Mouse (Mus musculus) myocyte (in vitro differentiated cells): ENCODE measurements around the gene Enpp3.

Experiments
- MAX ChIP-seq: IDR thresholded peaks from one replicate; pipeline ENCODE4 v1.6.1; 2011; ENCODE audit warnings: low read depth, mild to moderate bottlenecking, control low read depth
- MYOD1 ChIP-seq, 3 experiments: IDR thresholded peaks; one replicate each; pipeline ENCODE4 v1.6.1; 2011; ENCODE audit warnings: control low read depth in 2 of 3, low read depth in 2 of 3, mild to moderate bottlenecking in 2 of 3, moderate library complexity in 1 of 3; ENCODE audit not compliant: insufficient read length in 2 of 3, control insufficient read depth in 1 of 3
- POLR2A ChIP-seq: IDR thresholded peaks from one replicate; pipeline ENCODE4 v1.6.1; 2011; ENCODE audit warnings: low read depth, mild to moderate bottlenecking, control low read depth, moderate library complexity; ENCODE audit not compliant: insufficient read length
- POLR2AphosphoS2 ChIP-seq: IDR thresholded peaks from one replicate; pipeline ENCODE4 v1.6.1; 2011; ENCODE audit warnings: low read depth, control low read depth; ENCODE audit not compliant: insufficient read length
- TCF12 ChIP-seq: IDR thresholded peaks from one replicate; pipeline ENCODE4 v1.6.1; 2011; ENCODE audit warnings: mild to moderate bottlenecking, control low read depth; ENCODE audit not compliant: poor library complexity, insufficient read depth, severe bottlenecking
- USF1 ChIP-seq: IDR thresholded peaks from one replicate; pipeline ENCODE4 v1.6.1; 2011; ENCODE audit warnings: low read depth, mild to moderate bottlenecking, control low read depth, moderate library complexity

GRCm38 (mm10) chr10:24764640-24765039 is 78.0 kb downstream of the Enpp3 start:
- no peak for TF ChIP-seq USF1
- no peak for TF ChIP-seq POLR2A
- TF ChIP-seq MAX, result no peak
- TF ChIP-seq MYOD1 (IDR thresholded peaks at IDR 0.05; ENCODE audit: control insufficient read depth in 1 of 3, insufficient read length in 2 of 3, low read depth in 2 of 3), result no peak
- no peak for TF ChIP-seq TCF12
- TF ChIP-seq POLR2AphosphoS2, result no peak
